Mouse (Mus musculus) myocyte (in vitro differentiated cells): ENCODE measurements around the gene Tmem238.

Experiments
- CEBPB ChIP-seq: IDR thresholded peaks from 2 replicates; pipeline ENCODE4 v1.6.1; 2011; ENCODE audit warnings: mild to moderate bottlenecking, moderate library complexity; ENCODE audit not compliant: poor library complexity, insufficient read depth, severe bottlenecking
- E2F4 ChIP-seq: IDR thresholded peaks from one replicate; pipeline ENCODE4 v1.6.1; 2011; ENCODE audit warnings: mild to moderate bottlenecking, control low read depth, moderate library complexity; ENCODE audit not compliant: insufficient read depth
- MYOG ChIP-seq, 3 experiments: IDR thresholded peaks; one replicate each; pipeline ENCODE4 v1.6.1; 2011; ENCODE audit warnings: control low read depth in 2 of 3, low read depth in 2 of 3, mild to moderate bottlenecking in 2 of 3; ENCODE audit not compliant: insufficient read length in 2 of 3, control insufficient read depth in 1 of 3, insufficient read depth in 1 of 3
- POLR2A ChIP-seq: IDR thresholded peaks from one replicate; pipeline ENCODE4 v1.6.1; 2011; ENCODE audit warnings: low read depth, mild to moderate bottlenecking, control low read depth, moderate library complexity; ENCODE audit not compliant: insufficient read length
- POLR2AphosphoS2 ChIP-seq: IDR thresholded peaks from one replicate; pipeline ENCODE4 v1.6.1; 2011; ENCODE audit warnings: low read depth, control low read depth; ENCODE audit not compliant: insufficient read length
- REST ChIP-seq: IDR thresholded peaks from one replicate; pipeline ENCODE4 v1.6.1; 2011; ENCODE audit warnings: mild to moderate bottlenecking, control low read depth, moderate library complexity; ENCODE audit not compliant: insufficient read depth, insufficient read length
- USF1 ChIP-seq: IDR thresholded peaks from one replicate; pipeline ENCODE4 v1.6.1; 2011; ENCODE audit warnings: low read depth, mild to moderate bottlenecking, control low read depth, moderate library complexity

- TF ChIP-seq POLR2AphosphoS2, result no peak
- no peak for TF ChIP-seq MYOG (IDR thresholded peaks at IDR 0.05; ENCODE audit: control insufficient read depth in 1 of 3, insufficient read depth in 1 of 3, insufficient read length in 2 of 3, low read depth in 2 of 3)
- TF ChIP-seq CEBPB, result no peak
- TF ChIP-seq POLR2A, result no peak
- no peak for TF ChIP-seq USF1
- TF ChIP-seq E2F4, result no peak
- no peak for TF ChIP-seq REST
These were observed 11.4 kb downstream of the Tmem238 start for GRCm38 (mm10) chr7:4777851-4778637.
